Mouse (Mus musculus) v-Abl transformed pro-B cells (cell line): ENCODE measurements around the gene Nav1.

Experiments
- in situ Hi-C, 2 experiments: fragments of 400-800 bp; cut with MboI; formaldehyde crosslinking; loops; one replicate each; pipeline ENCODE4 v1.15.1; 2025; ENCODE audit not compliant: unreplicated experiment in 2 of 2

Gene Nav1

DNA sequence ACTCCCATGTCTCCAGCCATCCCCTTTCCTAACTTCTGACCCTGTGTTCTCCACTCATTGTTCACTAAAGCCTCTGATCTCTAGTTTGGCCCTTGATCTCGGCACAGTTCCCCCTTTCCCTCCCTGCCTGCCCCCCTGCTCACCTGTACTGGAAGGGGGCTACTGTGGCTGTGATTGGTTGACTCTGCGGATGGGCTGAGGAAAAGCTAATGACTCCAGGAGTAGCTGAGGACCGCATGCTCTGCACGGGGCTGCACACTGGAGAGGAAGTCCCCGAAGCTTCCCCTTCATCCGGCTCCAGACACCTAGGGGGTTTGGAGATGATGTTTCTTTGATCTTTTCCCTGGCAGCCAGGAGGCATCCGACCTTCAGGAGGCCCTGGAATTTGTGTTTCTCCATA is at the start of gene Nav1:
Gene Nav1 (minus strand): TSS at position 277 of the 400 bp plus-strand sequence.
- in situ Hi-C loops: no loop called here

DNA sequence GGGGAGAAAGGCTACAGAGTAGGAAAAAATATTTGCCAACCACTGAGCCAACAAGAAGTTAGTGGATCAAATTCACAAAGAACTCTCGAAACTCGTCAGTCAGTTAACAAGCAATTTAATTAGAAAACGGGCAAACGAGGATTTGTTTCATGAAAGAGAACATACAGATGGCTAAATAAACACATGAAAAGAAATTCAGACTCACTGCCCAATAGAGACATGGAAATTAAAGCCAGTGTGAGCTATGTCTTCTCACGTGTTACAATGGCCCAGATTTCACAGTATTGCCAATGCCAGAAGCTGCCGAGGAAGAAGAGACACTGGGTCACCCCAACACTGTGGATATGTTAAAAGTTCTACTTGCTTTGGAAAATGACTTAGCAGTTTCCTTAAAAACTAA is 46.8 kb upstream of the Nav1 start:
- in situ Hi-C loops: loop anchor here in 1 of 2 experiments (25.0 kb wide), 1 partner anchor 492 kb away; the partner anchor contains the start of gene Gpr37l1

DNA sequence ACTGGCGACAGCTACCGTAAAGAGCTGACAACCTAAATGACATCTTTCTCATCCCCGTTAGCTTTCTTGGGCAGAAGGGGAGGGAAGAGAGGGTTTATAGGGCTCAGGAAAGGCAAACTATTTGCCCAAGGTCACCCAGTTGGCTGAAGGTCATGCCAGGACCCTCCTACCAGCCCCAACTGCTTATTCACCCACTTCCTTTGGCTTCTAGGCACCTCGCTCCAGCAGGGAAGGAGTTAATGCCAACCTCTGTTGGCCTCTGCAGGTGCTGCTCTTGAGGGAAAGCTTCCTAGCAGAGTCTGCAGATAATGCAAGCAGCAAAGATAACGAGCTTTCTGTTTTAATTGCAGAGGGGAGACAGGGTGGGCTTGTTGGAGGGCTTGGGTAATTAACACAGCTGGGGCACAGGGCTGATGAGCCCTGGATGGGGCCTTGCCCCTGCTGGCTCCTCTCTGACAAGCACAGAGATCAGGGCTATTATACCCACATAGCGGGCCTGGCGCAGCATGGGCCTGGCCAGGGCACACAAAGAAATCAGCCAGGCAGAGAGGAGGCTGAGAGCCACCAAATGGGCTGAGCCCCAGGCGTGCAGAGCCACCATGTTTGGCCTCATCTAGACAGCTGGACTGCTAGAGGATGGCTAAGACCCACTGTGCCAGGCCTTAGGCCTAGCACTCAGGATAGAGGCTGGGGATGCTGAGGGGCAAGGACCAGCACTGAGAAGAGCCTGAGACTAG is 38.5 kb upstream of the Nav1 start:
- in situ Hi-C loops: no loop called here

DNA sequence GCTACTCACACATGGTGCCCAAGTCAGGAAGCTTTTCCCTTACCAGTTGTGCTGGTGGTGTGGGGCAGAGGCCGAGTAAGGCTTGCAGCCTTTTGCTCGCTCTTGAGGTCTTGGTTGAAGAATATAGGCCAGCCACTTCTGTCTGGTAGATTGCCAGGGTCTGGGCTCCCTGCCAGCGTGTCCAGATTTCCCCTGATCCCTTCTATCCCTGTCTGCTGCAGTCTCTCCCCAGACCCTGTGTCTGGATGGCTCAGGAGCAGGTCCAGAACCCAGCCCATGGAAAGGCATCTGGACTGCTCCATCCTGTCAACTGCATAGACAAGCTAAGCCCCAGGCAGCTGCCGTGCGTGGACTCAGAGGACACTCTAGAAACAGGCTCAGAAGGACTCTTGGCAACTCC is 37.0 kb upstream of the Nav1 start:
- in situ Hi-C loops: no loop called here

DNA sequence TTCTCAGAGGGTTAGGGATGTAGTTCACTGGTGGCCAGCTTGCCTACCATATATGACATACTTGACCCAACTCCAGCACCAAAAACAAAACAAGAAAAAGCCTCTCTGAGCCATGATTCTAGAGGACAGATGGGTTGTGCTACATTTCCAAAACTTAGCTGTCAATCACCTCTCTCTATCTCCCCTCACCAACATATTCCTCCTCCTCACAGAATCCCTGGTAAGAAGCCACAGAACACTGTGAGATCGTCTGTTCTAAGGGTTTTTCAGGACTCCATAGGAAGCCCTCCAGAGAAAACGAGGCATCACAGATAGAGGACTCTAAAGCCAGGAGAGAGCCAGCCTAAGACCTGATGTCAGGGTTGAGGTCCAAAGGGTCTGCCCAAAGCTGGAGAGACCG is 36.6 kb upstream of the Nav1 start:
- in situ Hi-C loops: no loop called here

DNA sequence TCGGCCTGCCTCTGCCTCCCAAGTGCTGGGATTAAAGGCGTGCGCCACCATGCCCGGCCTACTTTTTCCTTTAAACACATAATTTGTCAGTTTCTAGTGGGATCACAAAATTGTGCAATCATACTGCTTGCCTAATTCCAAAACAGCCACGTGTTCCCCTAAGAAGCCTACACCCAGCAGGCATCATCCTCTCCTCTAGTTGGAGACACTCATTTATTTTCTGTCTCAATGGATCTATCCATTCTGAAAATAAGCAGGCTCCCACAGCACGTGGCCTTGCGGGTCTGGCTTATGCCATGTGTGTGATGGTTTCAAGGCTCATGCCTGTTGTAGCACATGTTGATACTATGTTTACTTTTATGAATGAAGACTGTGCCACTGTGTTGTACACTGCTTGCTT is 32.8 kb upstream of the Nav1 start:
- in situ Hi-C loops: no loop called here

DNA sequence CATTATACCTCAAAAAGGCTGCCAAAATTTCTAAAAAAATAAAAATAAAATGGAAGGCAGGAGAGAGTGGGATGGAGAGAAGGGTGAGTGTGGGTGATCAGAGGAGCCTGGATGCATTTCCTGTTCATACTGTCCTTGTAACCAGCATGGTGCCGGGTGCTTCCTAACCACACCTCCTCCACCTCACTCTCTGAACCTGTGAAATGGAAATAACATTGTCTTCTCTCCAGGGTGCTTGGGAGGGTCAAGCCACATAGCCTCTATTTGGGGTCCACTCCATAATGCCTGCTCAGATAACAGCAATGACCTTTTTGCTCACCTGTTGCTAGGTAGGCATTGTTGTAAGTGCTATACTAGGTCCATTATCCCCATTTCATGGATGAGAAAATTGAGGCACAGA is 32.0 kb upstream of the Nav1 start:
- in situ Hi-C loops: no loop called here

DNA sequence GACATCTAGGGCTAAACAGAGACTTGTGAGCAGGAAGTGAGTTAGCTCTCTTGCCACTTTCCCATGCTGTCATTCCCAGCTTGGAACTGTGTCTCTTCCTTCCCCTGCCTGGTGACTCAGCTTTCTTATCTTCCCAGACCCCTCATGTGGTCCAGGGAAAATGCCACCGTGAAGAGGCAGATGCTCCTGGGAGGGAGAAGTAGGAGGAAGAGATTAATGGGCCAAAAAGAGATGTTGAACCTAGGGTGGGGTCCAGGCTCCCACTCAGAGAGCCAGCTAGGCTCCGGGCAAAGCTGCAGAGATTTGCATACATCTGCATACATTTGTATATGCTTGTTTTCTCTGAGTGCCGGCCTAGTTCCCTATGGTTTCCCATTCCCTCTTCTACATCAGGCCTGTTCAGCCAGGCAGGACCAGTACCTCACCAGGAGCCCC is 30.5 kb upstream of the Nav1 start:
- in situ Hi-C loops: no loop called here

DNA sequence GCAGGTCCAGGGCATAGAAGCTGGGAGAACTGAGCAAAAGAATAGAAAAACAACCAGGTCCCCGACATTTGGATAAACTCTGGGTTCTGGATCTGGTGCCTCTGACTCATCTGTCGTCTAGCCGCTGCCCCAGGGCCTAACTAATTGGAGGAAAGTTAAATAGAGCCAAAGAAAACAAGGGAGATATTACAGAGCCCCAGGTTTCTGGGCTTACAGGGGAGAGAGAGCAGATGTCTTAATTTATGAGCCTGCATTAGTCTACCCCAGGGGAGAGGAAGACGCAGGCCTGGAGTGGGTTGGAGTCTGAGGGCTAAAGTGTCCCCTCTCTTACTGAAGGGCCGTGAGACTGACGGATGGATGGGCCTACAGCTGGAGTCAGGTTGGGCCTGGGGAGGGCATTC is 29.0 kb upstream of the Nav1 start:
- in situ Hi-C loops: no loop called here

DNA sequence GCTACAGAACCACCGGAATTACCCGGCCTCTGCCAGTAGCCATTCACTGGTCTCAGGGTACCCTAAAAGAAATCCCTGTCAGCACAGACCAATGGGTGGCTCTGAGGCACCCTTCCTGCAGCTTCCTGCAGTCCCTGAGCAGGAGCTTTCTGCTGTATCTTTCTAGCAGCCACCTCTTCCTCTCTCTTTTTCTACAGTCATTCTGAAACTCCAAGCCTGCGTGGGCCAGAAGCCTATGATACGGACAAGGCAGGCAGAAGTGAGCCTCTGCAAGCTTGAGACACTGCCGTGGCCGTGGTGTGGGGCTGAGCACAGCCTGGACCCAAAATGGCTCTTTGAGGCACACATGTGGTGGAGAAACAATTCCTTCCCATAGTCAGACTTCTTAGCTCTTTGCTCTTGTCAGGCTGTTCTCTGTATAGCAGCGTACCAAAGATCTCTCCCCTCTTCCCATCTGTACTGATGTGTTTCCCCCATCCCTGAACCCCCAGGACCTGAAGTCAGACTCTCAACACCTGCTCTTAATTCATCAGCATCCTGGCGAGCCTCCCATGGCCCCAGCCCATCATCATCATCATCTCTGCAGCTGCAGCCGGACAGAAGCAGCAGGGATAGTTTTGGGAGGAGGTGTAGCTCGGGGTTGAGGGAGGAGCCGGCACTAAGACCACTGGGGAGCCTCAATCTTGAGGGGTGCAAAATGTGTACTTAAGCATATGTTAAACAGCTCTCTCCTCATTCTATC is 28.4 kb upstream of the Nav1 start:
- in situ Hi-C loops: no loop called here

DNA sequence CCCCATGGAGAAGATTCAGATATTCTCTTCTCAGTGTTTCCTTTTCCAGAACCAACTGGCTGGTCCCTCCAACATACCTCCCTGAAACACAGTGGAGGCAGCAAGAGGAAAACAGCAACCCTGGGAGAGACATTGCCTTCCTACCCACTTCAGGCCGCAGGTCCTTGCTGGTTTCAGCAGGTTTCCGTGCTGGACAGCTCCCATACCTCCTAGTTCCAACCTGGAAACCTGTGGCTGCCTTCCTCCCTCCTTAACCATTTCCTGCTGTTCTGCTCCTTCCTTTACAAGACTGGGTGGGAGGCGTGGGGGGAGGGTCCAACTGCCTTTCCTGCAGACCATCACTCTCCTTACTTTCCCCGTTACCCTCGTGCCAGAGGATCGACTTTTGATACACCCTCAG is 27.7 kb upstream of the Nav1 start:
- in situ Hi-C loops: no loop called here

DNA sequence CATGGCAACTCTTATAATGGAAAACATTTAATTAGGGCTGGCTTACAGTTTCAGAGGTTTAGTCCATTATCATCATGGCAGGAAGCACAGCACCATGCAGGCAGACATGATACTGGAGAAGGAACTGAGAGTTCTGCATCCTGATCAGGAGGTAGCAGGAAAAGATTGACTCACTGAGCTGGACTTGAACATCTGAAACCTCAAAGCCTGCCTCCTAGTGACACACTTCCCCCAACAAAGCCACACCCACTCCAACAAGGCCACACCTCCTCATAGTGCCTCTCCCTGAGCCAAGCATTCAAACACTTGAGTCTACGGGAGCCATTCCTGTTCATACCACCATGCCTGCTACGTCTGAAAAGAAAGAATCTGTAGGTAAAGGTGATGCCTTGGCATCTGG is 26.8 kb upstream of the Nav1 start:
- in situ Hi-C loops: no loop called here

DNA sequence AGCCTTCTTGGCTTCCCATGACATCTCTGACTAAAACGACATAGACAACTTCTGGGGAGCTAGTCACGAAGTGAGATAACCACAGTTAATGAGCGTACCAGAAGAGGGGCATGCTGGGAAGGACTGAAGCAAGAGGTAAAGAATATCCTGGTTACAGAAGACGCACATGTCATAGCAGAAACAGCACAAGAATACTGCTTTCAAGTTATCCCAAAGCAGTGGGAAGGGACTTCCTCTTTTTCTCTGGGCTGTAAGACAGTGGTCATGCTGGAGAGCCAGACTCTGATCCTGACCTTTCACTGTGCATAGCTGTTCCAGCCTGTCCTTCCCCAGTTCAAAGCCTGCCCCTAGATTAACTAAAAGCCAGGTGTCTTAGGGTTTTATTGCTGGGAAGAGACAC is 26.4 kb upstream of the Nav1 start:
- in situ Hi-C loops: no loop called here

DNA sequence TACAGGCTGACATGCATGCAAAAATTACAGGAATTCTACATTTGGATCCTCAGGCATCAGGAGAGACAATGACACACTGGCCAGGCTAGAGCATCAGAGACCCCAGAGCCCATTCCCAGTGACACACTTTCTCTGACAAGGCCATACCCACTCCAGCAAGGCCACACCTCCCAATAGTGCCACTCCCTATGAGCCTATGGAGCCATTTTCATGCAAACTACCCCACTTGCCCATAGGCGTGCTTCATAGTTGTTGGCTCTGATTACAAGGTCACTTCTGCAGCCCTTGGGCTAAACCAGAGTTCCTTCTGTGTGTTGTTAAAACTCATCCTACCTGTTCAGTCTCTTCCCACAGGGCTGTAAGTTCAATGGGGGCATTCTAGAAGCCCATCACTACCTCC is 25.1 kb upstream of the Nav1 start:
- in situ Hi-C loops: no loop called here

DNA sequence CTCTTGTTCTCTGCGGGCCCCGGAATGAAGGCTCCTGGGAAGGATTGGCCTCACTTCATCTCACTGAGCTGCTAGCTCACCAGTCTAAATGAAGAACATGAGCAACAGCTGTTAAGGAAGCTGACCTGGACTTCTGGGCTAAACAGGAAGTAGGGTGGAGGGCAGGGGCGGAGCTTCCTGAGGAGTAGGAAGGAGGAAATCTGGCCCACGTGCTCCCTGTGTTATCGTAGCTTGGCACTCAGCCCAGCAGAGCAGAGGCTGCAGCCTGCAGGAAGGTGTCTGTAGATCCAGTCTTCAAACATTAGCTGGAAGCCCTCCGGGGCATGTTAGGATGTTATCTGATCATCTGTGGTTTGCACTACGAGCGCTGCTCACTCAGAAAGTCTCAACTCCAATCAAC is 24.4 kb upstream of the Nav1 start:
- in situ Hi-C loops: no loop called here

DNA sequence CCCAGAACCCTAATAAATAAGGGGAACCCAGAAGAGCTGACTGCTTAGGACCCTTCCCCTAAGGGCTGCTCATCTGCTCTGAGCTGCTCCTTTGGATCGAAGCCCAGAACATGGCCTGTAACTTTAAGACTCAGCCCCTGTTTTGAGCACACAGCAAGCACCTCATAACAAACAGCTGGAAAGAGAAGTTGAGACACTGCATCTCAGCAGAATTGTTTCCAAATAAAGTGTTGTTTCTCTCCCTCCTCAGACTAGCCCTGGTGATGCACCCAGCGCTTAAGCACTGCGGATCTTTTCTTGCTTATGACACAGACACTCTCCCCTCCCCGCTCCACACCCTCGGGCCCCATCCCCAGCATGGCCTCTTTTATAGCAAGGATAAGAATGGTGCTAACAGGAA is 22.8 kb upstream of the Nav1 start:
- in situ Hi-C loops: no loop called here

DNA sequence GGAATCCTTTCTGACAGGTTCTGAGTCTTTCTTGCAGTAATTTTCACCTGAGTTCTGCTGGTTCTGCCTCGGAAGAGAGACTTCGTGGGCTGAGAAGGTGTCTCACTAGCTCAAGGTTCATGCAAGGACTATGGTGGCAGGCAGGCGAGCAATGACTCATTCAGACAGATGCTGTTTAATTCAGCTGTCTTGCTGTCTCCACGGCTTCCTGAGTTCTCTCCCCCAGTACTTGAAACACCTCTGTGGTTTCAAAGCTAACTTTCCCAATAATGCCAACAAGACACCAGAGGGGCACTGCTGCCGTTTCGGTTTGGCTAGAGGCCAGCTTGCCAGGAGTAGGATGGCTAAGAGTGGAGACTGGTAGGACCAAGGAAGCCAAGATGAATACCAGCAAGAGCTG is 19.1 kb upstream of the Nav1 start:
- in situ Hi-C loops: no loop called here

DNA sequence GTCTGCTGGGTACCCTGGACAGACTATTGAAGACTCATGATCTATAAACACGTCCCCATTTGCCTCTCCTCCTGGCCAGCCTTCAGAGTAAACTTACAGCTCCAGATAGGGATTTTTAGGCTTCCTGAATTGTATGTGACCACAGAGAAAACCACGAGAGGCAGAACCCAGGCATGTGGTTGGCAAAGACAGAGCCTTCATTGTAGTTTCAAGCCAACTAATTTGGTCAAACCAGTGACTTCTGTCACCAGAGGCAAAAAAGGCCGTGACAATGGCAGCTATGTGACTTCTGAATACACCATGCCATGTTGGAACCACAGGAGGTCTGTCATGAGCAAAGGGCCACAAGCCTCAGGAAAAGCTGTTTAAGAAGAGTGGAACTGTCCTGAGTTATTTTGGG is 18.6 kb upstream of the Nav1 start:
- in situ Hi-C loops: no loop called here

DNA sequence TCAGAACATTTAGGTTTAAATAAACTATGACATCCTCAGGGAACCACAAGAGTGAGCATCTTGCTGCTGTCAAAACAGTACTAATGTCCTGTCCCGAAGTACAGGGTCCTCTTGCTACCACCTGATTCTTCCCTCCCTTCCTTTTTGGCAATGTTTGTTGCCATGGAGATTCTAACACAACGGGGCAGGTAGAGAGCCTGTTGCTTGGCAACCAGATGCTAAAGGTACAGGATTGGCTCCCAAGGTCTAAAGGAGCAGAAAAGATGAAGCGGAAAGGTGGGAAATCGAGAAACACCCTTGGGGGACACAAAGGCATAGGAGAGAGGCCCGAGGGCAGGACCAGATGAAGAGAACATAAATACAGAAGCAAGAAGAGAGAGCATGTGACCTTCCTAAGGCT is 17.6 kb upstream of the Nav1 start:
- in situ Hi-C loops: no loop called here

DNA sequence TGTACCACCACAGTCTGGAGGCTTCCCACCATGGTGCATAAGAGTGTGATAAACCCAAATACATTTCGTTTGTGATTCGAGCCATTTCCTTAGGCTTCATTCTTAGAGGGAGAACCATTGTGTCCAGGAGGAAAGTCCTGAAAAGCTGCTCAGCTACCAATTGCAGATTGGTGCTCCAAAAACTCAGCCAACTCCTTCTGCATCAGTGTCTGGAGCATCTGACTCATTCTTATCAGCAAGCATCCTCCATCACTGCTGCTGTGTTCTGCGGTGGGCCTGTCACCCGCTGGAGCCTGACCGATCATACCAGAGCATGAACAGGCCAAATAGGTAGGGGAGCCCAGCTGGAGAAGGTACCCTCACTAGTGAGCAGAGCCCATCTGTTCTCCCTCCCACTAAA is 16.0 kb upstream of the Nav1 start:
- in situ Hi-C loops: no loop called here

DNA sequence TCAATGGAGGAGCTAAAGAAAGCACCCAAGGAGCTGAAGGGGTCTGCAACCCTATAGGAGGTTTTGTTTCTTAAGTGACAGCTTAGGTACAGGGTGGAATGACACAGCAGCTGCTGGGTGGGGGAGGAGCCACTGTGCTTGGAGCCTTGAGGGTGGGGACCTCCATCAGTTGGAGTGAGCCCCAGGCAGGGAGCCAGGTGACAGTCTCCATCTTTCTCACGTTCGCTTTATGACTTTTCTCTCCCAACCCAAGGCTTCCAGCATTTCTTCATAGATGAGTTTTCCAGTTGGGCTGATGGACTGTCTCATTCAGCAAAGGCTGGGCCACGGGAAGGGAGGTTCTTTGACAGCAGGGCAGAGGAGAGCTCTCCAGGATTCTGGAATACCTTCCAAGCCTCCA is 14.2 kb upstream of the Nav1 start:
- in situ Hi-C loops: no loop called here

DNA sequence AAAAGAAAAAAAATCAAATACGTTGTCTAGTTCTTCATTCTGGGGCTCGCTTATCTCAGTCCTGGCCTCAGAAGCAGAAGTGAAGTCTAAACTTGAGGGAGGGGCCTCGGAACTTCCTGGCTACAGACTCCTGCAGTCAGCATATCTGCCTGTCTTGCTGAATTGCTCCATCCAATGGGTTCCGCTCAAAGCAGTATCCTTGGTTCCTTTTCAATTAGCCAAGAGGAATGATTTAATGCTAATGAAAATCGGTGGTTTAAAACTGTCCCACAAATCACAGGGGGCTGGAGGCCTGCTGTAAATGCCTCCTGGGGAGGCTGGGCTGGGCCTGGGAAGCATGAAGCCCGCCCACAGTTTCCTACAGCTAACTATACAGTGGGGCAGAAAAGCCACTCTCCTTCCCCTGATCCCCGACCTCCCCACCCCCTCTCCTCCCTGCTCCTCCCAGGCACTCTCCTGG is 12.9 kb upstream of the Nav1 start:
- in situ Hi-C loops: no loop called here
